Mouse (Mus musculus) E14TG2a.4 (cell line): ENCODE results near the gene Thsd7b.

Experiments used
- CTCF ChIP-seq: conservative IDR thresholded peaks from 2 replicates; pipeline ENCODE4 v1.5.1; 2014; ENCODE audit warnings: low read length
- NANOG ChIP-seq: IDR thresholded peaks from 2 replicates; pipeline ENCODE4 v1.6.1; 2014; ENCODE audit warnings: borderline replicate concordance, low read length, mixed read lengths
- POU5F1 ChIP-seq: IDR thresholded peaks from 2 replicates; pipeline ENCODE4 v1.6.1; 2014; ENCODE audit warnings: low read length, borderline replicate concordance

DNA sequence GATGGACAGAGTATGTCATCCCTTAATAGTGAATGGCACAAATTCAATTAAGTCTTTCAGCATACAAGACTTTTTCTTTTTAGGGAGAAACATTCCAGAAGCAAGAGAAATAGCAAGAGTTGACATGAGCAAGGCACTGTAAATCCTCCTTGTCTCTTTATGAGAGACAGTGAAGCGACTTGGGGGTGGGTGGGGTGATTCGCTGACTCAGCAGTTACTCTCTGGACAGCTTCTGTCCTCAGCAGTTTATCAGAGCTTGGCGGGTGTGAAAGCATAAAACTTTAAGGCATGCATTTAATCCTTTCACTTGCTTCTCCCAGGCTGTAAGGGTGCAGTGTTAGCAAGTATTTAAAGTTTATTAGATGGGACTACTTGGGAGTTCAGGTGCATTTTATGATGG, 812.1 kb downstream of the Thsd7b start:
- TF ChIP-seq CTCF (no peak), NANOG (no peak), POU5F1 (no peak)
